Mouse (Mus musculus) c-Kit-negative CD71-positive TER-119-positive erythroid progenitor cells, embryonic 14.5 days (primary cell): ENCODE measurements around the gene Tmem203.

Source experiments
- DNase-seq: peaks from one replicate; pipeline ENCODE4 v3.0.0-alpha.2; 2013; ENCODE audit warnings: low read depth, low spot score

The Tmem203 gene

DNA sequence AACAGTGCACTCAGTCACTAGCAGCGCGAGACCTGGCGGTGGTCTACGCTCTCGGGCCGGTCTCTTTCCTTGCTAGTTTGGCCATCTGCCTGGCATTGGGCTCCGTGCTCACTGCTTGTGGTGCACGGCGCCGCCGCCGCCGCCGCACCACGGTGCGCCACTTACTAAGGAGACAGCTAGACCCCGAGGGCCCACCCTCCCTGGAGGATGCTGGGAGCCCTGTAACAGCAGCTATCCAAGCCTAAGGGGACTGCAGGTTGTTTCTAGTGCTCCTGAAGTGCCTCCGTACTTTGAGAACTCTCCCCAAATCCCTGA is 35.5 kb downstream of the Tmem203 start:
- no peak for DNase-seq

DNA sequence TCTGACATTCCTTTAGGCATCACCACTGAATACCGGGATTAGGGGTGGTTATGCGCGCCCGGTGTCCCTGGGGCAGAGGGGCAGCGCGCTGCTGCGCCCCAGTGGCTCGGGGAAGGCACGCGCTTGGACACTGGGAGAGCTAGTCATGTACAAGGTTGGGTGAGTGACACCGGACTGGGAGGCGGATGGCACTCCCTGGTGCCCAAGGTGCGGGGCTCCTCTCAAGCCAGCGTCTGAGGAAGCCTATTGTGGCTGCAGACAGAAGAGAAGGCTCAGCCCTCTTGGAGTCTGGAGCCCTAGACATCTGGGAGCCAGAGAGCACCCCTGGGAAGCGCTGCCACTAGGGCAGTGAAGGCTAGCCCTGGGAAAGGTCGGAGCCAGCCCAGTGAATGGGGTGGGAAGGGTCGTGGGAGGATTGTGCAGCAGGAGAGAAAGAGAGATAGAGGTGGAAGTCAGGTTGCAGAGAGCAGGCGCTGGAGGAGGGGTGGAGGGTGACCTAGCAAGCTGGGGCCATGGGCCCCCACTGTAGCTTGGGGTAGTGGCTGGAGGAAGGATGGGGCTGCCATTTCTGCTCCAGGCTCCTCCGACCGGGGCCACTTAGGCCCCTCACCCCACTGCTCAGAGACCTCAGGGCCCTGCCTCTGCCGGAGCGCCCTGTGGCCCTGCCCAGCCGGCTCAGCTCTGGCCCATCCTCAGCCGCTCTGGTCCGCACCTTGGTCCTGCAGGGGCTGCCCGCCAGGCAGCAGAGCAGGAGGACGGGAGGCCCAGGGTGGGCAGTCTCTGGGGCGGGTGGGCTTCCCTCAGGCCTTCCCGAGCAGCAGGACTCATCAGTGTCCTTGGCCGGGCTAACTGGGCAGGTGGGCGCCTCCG is 36.2 kb downstream of the Tmem203 start:
- no peak for DNase-seq

- DNase-seq = no peak
These were observed 36.9 kb downstream of the Tmem203 start for GRCm38 (mm10) chr2:25292054-25292544.

GRCm38 (mm10) chr2:25292856-25293255 is 37.6 kb downstream of the Tmem203 start:
- peak; percentile 49 for DNase-seq

DNA sequence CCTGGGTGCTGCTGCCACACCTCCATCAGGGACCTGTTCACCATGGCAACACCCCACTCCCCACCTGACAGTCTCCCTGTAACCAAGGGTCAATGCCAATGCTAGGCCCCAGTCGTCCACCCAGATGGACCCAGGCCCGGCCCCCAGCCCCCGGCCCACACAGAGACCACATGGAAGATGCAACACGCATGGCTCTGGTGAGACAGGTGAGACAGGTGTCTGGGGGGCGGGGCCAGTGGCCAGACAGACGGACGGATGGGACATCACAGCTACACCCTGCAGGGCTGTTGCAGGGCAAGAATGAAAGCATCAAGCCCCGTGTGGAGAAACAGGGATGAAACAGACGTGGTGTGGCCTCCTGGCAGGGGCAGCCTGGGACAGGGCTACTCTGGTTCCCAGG is 38.5 kb downstream of the Tmem203 start:
- no peak for DNase-seq

DNA sequence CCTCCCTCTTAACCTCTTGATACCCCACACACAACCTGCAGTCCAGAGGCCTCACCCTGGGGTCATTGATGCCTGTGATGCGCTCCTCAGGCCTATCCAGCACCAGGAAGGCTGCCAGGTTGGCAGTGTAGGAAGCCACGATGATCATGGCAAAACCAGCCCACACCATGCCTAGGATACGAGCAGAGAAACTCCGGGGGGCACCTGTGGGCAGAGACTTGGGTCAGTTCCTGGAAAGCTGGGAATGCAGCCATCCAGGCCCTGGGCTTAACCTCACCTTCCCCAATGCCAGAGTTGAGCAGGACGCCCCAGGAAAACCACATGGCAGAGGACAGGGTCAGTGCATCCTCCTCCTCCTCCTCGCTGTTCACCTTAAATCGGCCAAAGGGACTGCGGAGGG is 41.9 kb downstream of the Tmem203 start:
- DNase-seq = no peak

GRCm38 (mm10) chr2:25298046-25298445 is 42.8 kb downstream of the Tmem203 start:
- DNase-seq = no peak

DNA sequence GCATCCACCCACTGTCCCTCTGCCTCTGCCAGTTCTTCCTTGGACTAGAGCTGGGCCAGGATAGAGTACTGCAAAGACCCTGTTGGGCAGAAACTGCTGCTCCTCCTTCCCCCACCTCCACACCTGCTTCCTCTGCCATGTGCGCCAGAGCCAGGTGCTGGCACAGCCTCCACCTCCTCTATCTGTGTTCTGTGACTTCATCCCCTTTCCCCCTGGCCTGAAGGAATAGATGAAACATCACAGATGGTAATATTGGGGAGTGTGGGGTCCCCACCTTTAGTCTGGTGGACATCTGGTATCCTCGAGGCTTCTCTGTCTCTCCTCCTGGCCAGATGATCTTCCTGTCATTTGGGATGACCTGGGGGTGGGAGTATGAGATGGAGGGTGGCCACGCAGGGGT is 48.2 kb downstream of the Tmem203 start:
- no peak for DNase-seq

GRCm38 (mm10) chr2:25303931-25304656 is 48.9 kb downstream of the Tmem203 start:
- no peak for DNase-seq

GRCm38 (mm10) chr2:25304657-25305541 is 49.7 kb downstream of the Tmem203 start:
- no peak for DNase-seq
